Mouse (Mus musculus) embryo, embryonic 10 days (tissue): Measurements from ENCODE around the gene Olfr545.

ENCODE experiments used
- DNase-seq: peaks from one replicate; pipeline ENCODE4 v3.0.0-alpha.2; 2015; ENCODE audit warnings: low spot score

The Olfr545 gene

GRCm38 (mm10) chr7:102478926-102479325 is 20.4 kb downstream of the Olfr545 start:
- no peak for DNase-seq

DNA sequence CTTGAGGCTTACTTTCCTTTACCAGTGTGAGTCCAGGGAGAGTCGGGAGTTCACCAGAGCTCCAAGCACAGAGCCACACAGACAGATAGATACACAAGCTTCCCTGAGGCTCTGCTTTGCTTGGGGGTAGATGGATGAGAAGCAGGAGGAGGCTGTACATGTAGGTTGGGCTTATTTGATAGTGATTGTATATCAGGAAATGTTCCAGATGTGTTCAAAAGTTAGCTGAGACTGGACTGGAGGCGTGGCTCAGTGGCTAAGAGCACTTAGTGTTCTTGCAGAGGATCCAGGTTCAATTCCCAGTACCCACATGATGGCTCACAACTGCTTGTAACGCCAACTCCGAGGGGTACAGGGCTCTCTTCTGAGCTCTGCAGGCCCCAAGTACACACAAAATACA is 20.9 kb downstream of the Olfr545 start:
- no peak for DNase-seq

DNA sequence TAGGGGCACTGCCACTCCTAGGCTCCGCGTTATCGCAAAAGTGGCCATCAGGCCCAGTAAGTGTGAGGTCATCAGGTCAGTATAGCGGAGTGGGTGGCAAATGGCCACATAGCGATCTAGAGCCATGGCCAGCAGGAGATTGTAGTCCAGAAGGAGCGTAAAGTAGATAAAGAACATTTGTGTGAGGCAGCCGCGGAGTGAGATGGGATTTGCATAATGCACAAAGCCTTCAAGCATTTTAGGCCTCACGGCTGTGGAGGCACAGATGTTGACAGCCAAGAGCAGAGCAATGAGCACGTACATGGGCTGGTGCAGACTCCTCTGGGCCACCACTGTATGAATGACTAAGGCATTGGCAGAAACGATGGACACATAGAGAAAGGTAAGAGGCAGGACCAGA is 22.0 kb downstream of the Olfr545 start:
- no peak for DNase-seq

DNA sequence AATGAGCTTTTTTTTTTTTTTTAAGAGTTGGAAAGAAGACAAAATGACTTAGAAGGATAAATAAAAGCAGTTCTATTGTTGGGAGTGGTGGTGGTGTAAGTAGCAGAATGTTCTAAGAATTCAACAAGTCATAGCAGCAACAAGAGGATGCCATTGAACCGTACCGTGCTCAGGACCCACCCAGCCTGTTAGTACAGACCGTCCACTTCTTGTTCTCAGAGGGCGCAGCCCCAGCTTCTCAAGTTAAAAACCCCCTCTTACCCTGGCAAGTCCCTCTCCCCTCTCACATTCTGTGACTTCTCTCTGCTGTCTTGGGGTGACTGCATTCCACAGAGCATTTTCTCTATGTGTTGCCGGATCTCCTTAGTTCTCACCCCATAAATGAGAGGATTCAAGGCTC is 22.8 kb downstream of the Olfr545 start:
- DNase-seq = no peak

- DNase-seq = no peak
Measured at GRCm38 (mm10) chr7:102472675-102473074, 26.7 kb downstream of the Olfr545 start.

DNA sequence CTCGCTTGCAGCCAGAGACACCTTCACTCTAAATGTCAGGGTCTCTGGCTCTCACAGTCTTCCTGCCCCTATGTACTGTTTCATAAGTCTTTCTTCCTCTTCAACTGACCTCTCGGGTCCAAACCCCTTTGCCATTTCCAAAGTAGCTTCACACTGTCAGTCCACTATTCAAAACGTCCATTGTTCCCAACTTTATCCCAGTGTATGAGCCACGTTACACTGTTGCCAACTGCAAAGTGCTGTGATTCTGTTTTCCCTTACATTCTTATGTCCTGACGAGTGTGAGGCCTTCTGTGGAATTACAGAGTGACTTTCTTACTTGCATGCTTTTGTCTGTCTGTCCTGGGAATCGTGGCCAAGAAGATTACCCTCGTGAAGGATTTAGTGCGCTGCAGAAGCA is 31.8 kb downstream of the Olfr545 start:
- DNase-seq = no peak

- no peak for DNase-seq
Measured at GRCm38 (mm10) chr7:102458618-102459380, 40.6 kb downstream of the Olfr545 start.

- no peak for DNase-seq
Measured at GRCm38 (mm10) chr7:102446438-102446837, 52.9 kb downstream of the Olfr545 start.

DNA sequence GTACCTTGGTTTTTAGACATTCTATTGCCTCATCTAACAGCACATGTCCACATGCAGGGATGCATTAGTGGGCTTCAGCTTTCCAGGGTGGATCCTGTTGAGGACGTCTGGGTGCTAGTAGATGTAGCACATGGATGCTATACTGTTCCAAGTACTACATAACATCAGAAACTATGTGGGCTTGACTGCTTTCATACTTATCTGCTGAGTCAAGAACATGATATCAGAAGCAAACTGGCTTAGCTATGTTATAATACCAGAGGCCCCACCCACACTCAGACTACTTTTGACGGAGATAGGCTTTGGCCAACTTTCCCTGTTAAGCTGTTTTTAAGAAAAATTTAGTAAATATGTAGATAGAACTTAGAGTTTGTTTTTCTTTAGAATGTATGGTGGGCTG is 55.1 kb downstream of the Olfr545 start:
- DNase-seq = no peak

- no peak for DNase-seq
Measured at GRCm38 (mm10) chr7:102442432-102442831, 56.9 kb downstream of the Olfr545 start.

GRCm38 (mm10) chr7:102441657-102442391 is 57.5 kb downstream of the Olfr545 start, which contains the start of gene Rrm1:
TSS of gene Rrm1 (plus strand) at chr7:102441695.
- peak; percentile 99 for DNase-seq
